Mouse (Mus musculus) cerebellum, postnatal 25 days (tissue): ENCODE measurements around the gene Susd3.

Experiments used
- DNase-seq, 2 experiments: peaks; one replicate each; pipeline ENCODE4 v3.0.0; 2021; ENCODE audit warnings: mixed read lengths in 2 of 2

Susd3 gene

DNA sequence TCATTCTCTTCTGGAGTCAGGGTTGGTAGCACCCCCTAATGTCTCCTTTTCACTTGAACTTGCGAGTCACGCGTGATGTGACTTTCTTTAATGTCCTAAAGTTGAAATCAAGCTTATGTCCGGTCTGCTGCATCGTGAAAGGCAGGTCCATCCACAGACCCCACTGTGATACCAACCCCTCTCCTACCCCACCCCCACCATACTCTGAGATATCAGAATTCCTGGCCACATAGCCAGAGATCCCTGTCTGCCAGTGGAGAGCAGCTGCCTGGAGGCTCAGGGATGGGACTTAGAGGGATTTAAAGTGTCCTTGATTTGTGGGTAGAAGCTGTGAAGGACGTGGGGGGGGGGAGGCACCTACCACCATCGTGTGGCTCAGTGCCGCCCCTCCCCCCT, at the start of gene Susd3:
Susd3 (minus strand) TSS at position 240 of the 396 bp plus-strand sequence.
- no peak for DNase-seq

DNA sequence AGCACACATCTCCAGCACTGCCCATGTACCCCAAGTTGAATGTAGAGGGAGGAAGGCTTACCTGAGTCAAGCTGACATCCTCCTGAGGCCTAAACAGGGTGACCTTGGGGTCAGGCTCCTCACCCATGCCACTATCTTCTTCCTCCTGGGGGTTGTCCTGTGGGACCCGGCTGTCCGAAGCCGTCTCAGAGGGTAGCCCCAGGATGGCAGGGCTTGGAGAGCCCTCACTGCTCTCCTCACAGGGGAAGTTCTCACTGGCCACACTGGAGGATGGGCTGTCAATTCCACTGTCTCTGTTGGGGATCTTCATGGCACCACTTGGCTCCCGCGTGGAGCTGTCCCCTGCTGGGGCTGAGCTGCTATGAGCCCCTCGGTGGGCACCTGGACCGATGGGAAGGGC, 47.8 kb upstream of the Susd3 start:
- no peak for DNase-seq

DNA sequence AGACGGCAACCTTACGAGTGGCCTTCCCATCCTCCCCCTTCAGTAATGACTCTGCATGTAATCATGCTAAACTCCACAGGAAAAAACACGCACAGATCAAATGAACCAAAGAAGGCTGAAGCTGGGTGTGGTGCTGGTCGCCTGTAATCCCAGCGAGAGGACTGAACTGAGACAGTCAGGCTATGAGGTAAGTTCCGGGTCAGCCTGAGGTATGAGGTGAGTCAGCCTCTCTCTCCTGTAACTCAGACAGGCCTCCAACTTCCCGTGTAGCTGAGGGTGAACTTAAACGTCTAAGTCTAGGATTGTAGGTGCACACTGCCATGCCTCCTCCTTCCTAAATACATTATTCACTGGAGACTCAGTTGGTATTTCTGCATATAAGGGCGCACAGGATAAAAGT, 45.6 kb upstream of the Susd3 start:
- DNase-seq: no peak

DNA sequence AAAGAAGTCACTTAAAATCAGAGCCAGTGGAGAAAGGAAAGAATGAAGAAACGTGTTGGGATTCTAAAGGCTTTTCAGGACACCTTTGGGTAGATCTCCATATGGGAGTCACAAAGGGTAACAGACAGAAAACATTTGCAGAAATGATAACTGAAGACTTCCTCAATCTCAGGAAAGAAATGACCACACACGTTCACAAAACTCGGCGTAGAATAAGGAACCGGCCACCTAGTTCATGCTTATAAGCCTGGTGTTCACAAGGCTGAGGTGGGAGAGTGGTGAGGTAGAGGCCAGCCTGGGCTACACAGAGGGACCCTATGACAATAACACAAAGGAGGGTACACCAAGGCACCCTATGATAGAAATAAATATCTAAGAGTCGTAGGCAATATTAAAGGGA, 43.4 kb upstream of the Susd3 start:
- no peak for DNase-seq

DNA sequence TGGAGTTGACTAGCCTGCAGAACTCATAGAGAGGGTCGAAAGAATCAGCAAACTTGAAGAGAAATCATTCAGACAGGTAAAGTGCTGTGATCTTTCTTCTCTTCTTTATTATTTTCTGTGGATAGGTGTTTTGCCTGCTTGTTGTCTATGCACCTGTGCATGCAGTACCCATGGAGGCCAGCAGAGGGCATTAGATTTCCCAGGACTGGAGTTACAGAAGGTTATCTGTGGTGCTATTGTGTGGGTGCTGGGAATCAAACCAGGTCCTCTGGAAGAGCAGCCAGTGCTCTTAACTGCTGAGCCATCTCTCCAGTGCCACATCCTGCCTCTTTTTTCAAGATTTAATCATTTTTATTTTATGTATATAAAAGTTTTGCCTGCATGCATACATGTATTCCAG, 42.9 kb upstream of the Susd3 start:
- DNase-seq: peak in 1 of 2 experiments; percentile 21

DNA sequence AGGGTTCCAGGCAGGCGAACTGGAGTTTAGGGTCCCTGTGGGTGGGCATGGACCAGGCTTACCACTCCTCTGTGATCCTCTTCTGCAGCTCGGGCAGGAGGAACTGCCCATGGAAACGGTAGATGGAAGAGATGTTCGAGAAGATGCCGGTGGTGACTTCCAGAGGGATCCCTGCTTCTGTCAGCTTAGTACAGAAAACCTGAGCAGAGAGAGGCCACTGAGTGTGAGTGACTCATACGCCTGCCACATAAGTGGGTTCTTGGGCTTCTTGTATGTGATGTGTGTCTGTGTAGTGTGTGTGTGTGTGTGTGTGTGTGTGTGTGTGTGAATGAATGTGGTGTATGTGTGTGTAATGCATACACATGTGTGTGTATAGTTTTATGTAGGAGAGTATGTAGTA, 38.7 kb upstream of the Susd3 start:
- no peak for DNase-seq

DNA sequence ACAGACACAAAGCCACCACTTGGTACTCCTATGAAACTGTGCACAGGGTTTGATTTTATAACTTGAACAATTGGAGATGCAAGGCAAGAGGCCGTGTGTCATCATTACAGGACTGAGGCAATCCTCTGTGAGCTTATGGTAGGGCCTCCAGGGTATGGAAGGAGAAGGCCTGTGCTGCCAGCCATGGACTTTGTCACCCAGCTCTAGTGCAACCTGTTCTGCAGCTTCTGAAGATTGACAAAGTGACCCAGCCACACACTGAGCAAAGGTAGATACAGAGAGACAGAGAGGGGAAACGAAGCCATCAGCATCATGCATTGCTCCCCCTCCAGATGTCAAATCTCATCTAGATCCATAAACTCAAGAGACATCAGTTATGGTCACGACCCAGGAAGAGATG, 38.2 kb upstream of the Susd3 start:
- no peak for DNase-seq

DNA sequence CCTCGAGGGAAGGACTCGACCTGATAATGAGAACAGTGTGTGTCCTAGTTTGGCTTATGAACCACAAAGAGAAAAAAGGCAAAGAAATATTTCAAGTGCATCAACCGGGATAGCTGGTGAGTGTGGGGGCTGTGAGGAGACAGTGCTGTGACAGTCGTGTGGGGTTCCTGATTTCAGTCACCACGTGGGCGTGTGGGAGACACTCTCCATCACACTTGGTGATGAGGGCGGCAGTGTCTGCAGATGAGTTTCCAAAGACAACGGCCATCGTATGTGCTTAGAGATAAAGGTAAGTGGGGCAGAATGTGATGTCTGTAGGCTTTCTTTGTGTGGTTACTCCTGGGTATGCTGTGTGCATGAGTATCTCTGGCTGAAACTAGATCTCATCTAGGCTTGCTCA, 35.2 kb upstream of the Susd3 start:
- no peak for DNase-seq

DNA sequence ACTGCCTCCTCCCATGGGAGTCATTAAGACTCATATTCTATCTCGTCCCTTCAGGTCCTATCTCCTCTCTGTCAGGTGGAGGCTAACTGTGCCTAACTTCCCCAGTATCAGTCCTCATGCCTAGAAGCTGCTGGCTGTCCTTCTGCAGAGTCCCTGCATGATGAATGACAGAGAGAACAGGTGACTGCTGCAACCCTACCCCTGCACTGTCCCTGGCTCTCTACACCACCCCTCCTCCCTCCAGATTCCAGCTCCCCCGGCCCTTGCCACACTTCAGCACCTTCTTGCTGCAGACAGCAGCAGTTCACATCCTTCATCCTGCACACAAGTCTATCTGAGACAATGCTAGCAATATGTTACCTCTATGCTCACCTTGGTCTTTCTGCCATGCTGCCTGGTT, 33.7 kb upstream of the Susd3 start:
- DNase-seq: no peak

DNA sequence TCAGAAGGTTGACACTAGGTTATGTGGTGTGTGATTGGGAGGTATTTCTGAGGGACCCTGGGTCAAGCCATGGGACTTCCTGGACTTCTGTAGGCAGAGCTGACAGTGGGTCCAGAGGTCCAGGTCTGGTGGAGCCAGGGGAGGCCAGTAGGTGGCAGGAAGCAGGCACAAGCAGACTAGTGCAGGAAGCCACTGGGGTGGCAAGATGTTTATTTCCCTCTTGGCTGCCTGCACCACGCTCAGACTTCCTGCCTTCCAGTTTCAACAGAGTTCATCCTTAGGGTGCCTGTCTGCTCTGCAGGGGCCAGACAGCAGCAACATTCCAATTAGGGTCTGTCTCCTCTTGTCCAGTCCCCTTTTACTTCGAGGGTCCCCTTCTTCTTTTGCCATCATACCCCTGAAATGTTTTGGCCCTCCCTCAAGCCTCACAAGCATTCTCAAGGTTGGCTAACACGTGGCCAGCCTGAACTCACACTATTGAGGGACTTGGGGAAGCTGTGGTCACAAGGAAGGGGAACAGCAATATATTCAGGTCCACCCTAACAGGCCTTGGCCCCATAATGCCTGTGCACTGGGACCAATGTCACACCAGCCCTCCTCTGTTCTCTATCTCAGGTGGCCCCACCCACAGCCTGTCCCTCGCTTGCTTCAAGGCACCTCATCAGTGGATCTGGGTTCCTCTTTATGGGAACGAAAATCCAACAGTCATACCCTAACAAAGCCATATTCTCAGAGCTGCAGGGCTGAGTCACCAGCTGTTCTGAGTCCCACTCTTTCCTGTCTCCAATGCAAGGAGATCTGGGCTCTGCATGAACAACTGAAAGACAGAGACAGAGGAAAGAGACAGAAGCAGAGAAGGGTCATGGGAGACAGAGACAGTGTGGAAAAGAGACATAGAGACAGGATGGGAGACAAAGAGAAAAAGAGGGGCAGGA, 23.6 kb upstream of the Susd3 start:
- DNase-seq: no peak

DNA sequence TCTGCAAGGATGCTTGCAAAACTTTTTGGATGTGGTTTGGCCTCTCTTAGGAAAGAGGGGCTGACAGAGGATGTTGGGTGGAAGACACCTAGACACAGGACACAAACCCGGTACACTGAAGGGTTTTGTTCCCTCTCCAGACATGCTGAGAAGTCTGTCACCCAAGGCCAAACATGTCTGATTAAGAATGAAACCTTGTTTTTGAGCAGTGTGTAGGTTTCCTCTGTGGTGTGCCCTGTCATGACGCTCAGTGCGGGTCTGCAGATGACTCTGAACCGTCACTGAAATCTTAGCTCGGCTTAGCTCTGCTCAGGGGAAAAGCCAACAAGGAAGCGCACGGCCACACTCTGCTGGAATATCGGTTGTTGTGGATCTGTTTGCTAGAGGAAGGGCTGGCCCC, 22.0 kb upstream of the Susd3 start:
- no peak for DNase-seq

DNA sequence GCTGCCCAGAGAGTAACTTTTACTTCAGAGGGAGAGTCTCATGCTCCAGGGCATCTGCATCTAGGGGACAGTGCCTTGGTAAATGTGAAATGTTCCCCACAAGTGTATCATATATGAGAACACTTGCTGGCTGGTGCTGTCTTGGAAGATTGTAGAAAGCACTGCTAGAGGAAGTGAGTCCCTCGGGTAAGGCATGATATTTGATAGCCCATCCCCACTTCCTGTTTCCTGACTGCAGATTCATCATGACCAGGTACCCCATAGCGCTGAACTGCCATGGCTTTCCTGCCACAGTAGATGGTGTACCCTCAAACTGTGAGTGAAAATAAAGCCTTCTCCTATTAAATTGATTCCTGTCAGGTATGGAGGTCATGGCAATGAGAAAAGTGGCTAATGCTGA, 19.1 kb upstream of the Susd3 start:
- DNase-seq: no peak

DNA sequence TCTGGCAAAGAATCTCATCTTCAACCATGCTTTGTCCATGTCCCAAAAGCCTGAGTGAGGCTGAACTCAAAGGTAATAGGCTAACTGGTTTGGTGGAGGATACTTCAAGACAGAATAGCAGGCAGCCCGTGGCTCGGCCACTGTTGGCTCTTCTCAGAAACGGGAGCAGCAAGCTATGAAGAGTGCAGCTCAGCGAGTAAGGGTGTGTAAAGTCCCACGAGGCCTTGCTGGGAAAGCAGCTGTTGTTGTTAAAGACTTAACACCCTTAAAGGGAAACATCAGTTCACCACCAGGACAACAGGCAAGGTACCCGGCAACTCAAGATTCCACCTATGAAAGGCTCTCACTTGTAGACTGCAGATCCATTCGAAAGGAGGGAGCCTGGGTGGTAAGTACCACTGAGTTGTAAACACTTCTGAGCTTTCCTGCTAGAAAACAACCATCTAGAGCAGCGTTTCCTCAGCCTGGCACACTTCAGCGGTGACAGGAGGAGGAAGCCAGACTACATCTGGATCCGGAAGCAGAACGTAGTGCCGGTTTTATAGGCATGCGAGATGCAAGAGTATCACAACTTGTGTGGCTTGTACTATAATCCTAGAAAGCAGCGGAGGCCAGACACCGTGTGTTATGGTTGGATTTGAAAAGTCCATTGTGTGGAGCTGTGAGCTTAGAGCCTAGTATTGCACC, 11.7 kb upstream of the Susd3 start:
- DNase-seq: no peak

DNA sequence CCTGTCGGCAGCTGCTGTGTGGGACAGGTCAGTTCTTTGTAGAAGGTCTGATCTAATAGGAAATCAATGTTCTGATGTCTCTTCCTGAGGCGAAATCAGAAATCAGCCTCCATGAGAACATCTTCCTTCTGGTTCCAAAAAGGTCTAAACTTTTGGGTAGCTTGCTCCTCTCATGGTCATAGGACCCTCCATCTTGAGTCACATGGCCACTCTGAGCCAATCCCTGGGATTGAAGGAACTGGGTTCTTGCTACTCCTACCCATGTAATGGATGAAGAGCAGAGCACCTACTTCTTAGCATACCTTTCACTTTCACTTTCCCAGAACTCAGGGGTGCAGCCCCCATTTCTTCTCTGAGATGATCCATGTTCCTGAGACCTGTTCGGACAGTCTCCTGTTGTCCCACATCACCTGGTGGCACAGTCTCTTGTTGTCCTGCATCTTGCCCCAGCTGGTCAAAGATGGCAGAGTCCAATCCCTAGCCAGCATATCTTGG, 9.4 kb upstream of the Susd3 start:
- no peak for DNase-seq

DNA sequence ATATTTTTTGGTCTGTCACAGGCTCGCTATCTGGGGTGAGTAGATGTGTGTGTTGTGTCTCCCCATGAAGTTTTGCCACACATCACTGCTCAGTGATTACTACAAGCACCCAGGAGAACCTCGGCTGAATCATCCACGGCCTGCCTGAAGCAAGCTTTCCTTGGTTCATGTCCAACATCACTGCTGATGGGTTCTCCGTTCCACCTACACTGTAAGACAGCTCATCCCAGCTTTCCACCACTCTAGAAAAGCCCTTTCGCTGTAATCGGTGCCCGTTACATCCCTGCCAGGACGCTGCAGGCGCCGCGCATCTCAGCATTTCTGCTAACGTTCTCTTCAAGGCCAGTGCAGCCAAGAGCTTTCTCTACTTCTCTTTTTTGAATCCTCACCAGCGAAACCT, 4.2 kb upstream of the Susd3 start:
- DNase-seq: no peak

DNA sequence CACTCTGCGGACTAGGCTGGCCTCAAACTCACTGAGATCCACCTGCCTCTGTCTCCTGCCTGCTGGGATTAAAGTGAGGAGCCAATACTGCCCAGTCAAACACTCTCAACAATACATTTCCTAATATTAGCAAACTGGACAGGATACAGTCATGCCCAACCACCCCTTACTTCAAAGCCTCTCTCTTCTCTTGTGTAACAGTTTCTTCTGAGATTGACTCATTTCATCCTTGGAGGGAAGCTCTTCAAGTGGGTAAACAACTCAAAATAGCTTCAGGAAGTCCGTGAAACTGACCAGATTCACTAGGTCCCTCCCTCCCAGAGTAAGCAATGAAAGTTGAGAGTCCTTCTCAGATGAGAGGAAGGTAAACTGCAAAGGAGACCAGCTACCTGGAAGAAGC, 3.6 kb upstream of the Susd3 start:
- no peak for DNase-seq

DNA sequence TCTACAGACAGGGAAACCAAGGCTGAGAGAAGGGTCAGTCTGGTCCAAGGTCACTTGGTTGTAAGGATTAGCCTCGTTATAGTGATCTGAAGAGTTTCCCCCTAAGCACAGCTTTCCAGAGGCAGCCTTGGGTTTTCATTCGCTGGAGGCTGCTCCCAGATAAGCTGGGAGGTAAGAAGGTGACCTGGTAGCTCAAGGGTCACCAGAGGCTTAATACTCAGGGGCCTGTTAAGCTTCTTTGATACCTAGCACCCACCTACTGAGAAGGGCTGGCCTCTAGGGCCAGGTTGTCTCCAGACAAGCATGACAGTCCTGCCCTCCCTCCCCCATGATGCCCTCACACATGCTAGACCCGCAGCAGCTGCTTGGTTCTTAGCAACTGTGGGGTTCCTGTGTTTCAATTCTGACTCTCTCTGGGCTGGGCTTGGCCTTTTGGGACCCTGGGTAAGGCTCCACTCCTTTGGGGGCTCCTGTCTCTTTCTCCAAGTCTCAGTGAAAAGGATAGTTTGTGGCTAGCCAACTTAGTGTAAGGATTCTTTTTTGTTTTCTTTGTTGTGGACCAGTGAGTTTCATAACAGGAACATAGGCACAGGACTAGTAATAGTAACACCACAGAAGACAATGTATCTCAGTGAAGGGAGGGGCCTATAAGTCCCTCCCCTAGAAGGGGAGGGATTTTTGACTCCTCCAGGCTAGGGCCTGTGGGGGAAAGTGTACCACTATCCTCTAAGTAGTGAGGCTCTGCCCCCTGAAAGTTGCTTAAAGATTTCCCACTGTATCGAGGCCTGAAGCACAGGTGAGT, 2.4 kb upstream of the Susd3 start:
- DNase-seq: no peak

DNA sequence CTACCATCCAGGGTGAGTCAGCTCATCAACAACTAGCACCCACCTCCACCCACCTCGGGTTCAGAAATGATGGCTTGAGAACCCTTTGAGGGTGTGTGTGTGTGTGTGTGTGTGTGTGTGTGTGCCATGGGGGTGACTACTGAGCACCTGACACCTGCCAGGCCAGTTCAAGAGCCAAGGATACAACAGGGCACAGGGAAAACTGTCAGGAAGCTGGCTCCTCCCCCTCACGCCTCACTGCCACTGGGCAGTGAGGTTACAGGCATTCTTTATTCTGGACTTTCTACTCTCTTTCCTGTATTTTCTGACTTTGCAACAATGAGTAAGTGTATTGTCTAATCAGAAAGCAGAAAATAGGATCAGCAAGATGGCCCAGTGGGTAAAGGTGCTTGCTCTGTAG, 1.1 kb upstream of the Susd3 start:
- DNase-seq: no peak

DNA sequence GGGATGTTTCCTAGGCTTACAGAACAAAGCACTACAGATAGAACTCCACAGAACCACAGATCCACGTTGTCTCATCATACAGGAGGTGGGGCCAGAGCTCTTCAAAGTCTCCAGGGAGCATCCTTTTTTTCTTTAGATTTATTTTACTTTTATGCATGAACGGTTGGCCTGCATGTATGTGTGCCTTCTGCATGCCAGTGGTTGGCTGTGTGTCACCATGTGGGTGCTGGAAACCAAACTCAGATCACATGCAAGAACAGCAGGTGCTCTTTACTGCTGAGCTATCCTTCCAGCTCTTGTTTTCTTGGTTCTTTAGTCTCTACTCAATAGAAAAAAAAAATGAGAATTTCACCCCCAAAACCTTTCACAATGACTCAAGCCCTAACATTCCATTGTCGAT, 417 bp upstream of the Susd3 start:
- no peak for DNase-seq

DNA sequence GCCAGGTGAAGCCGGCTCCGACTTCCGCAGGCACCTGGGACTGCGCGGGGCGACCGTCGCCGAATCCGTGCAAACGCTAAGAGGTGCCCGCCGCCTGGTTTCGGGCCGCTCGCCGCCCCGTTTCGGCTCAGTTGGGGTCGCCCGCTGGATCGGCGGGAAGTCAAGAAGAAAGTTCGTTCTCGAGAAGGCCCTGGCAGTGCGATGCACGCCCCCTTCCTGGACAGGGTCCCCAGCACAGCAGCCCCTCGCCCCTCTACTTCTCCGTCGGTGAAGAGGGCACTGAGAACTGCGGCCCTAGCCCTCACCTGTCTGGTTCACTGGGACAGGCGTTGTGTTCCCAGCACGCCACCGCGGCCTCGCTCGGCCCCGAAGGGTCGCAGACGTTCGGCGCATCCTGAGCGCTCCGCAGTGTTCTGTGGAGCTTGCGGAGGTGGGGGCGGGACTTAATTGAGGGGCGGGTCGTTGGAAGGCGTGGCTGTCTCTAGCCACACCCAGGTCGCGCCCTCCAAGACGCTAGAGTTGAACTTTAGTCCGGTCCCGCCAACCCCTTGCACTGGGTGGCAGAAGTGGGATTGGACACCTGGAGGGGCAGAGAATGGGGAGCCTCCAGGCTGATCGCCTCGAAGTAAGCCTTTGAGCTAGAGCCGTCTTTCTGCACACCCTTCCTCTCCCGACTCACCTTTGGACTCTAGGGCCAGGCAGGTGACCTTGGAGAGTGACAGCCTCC, 603 bp downstream of the Susd3 start:
- peak in 1 of 2 experiments; percentile 12 for DNase-seq

DNA sequence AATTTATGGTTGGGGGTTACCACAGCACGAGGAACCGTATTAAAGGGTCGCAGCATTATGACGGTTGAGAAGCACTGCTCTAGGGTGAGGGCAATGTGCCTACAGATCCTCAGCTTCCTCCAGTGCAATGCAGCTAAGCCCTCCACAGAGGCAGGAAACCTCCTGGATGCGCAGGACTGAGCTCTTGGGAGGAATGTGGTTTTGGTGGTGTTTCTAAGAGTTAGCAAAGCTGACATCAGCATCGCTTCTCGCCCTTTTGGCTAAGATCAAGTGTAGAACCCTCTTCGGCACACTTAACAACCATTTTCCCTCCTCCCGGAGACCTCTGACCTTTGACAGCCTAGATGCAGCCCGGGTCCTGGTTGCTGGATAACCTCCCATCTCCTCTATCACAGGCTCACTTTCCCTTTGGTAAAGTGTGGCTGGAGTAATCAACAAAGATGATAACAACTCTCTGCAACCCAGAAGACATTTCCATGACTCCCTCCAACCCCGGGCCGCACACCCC, 1.2 kb downstream of the Susd3 start:
- no peak for DNase-seq

DNA sequence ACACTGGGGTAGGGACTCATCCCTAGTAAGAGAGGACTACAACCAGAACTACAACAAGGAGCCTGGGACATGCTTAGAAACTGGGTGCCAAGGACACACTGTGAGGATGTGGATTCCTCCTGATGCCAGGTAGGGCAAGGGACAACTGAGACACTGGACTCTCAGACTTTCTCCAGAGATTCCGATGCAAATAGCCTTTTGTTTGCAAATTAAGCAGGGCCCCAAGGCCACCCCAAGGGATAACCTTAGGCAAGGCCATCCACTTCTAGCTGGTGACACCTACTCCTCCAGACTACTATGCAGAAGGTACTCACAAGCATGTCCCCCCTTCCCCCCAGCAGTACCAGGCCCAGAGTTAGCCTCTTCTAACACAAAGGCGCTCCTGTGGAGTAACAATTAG, 1.9 kb downstream of the Susd3 start:
- no peak for DNase-seq
